Mouse (Mus musculus): ENCODE measurements around the gene Adgrl3.

Adgrl3 gene

GRCm38 (mm10) chr5:81556008-81556407 is 536.1 kb downstream of the Adgrl3 start:
- DNase-seq (ENCODE audit: low spot score in 2 of 2): no peak

- no peak for DNase-seq (ENCODE audit: low spot score in 2 of 2)
These were observed 539.0 kb downstream of the Adgrl3 start for GRCm38 (mm10) chr5:81558965-81559364.

GRCm38 (mm10) chr5:81564294-81564693 is 544.4 kb downstream of the Adgrl3 start:
- DNase-seq (ENCODE audit: low spot score in 2 of 2): no peak

GRCm38 (mm10) chr5:81566577-81566976 is 546.6 kb downstream of the Adgrl3 start:
- no peak for DNase-seq (ENCODE audit: low spot score in 2 of 2)

- no peak for DNase-seq (ENCODE audit: low spot score in 2 of 2)
These were observed 548.8 kb downstream of the Adgrl3 start for GRCm38 (mm10) chr5:81568743-81569142.

- no peak for DNase-seq (ENCODE audit: low spot score in 2 of 2)
These were observed 562.9 kb downstream of the Adgrl3 start for GRCm38 (mm10) chr5:81582886-81583285.

- DNase-seq (ENCODE audit: low spot score in 2 of 2): no peak
These were observed 563.5 kb downstream of the Adgrl3 start for GRCm38 (mm10) chr5:81583425-81583824.

- no peak for DNase-seq (ENCODE audit: low spot score in 2 of 2)
These were observed 565.0 kb downstream of the Adgrl3 start for GRCm38 (mm10) chr5:81584945-81585344.

- DNase-seq (ENCODE audit: low spot score in 2 of 2): no peak
These were observed 570.2 kb downstream of the Adgrl3 start for GRCm38 (mm10) chr5:81590005-81590694.

GRCm38 (mm10) chr5:81591481-81591880 is 571.5 kb downstream of the Adgrl3 start:
- DNase-seq (ENCODE audit: low spot score in 2 of 2): no peak

- DNase-seq (ENCODE audit: low spot score in 2 of 2): no peak
These were observed 573.6 kb downstream of the Adgrl3 start for GRCm38 (mm10) chr5:81593396-81593995.

- no peak for DNase-seq (ENCODE audit: low spot score in 2 of 2)
These were observed 578.1 kb downstream of the Adgrl3 start for GRCm38 (mm10) chr5:81598041-81598440.

- DNase-seq (ENCODE audit: low spot score in 2 of 2): no peak
These were observed 583.0 kb downstream of the Adgrl3 start for GRCm38 (mm10) chr5:81602889-81603288.

- no peak for DNase-seq (ENCODE audit: low spot score in 2 of 2)
These were observed 585.7 kb downstream of the Adgrl3 start for GRCm38 (mm10) chr5:81605646-81606045.

GRCm38 (mm10) chr5:81610223-81610622 is 590.3 kb downstream of the Adgrl3 start:
- no peak for DNase-seq (ENCODE audit: low spot score in 2 of 2)

GRCm38 (mm10) chr5:81614674-81615073 is 594.7 kb downstream of the Adgrl3 start:
- no peak for DNase-seq (ENCODE audit: low spot score in 2 of 2)

- no peak for DNase-seq (ENCODE audit: low spot score in 2 of 2)
These were observed 601.2 kb downstream of the Adgrl3 start for GRCm38 (mm10) chr5:81621106-81621505.

GRCm38 (mm10) chr5:81621715-81622114 is 601.8 kb downstream of the Adgrl3 start:
- no peak for DNase-seq (ENCODE audit: low spot score in 2 of 2)

- no peak for DNase-seq (ENCODE audit: low spot score in 2 of 2)
These were observed 603.9 kb downstream of the Adgrl3 start for GRCm38 (mm10) chr5:81623846-81624245.

- no peak for DNase-seq (ENCODE audit: low spot score in 2 of 2)
These were observed 616.2 kb downstream of the Adgrl3 start for GRCm38 (mm10) chr5:81636169-81636568.

GRCm38 (mm10) chr5:81638422-81638821 is 618.5 kb downstream of the Adgrl3 start:
- no peak for DNase-seq (ENCODE audit: low spot score in 2 of 2)

- DNase-seq (ENCODE audit: low spot score in 2 of 2): no peak
These were observed 620.2 kb downstream of the Adgrl3 start for GRCm38 (mm10) chr5:81640118-81640517.

- DNase-seq (ENCODE audit: low spot score in 2 of 2): no peak
These were observed 625.6 kb downstream of the Adgrl3 start for GRCm38 (mm10) chr5:81645557-81645956.

GRCm38 (mm10) chr5:81653941-81654340 is 634.0 kb downstream of the Adgrl3 start:
- no peak for DNase-seq (ENCODE audit: low spot score in 2 of 2)

Measured in right cerebral cortex, adult 2 months (tissue).